18 mouse cellular contexts compared by ENCODE assay signal in genomic region chr17:7876541-7876940, GRCm38 (mm10). TPM values are rescaled to one million over a fixed set of nuclear protein-coding genes. Genes with fewer than 3 reads are reported as not detected.
DNase-seq lines count a peak whose midpoint lies in the region; ATAC-seq and TF ChIP-seq lines count a peak whose summit lies in the region.
"Had no signal": no experiment of that assay in that cellular context is flagged by ENCODE, and none has a peak within 500 bp of the region (broad histone marks: within the 10 kb centered on the region; RNA-seq: fewer than 3 reads in every experiment).

No protein-coding gene starts in this region.

- TF ChIP-seq CTCF in bone marrow, adult 2 months (IDR thresholded peaks at IDR 0.05; ENCODE audit: control insufficient read depth, insufficient read depth, low read length) = no peak

- H3K36me3 ChIP-seq in kidney, embryonic 14.5 days (ENCODE audit: control insufficient read depth, insufficient read depth, low read length) = no peaks in the 10 kb centered on the region
- H3K36me3 ChIP-seq: forebrain, embryonic 15.5 days; heart, embryonic 15.5 days; hindbrain, embryonic 10.5 days had no signal

- H3K4me3 ChIP-seq in kidney, embryonic 14.5 days (ENCODE audit: low read length) = no peak overlapping the region
- no peak overlapping the region for H3K4me3 ChIP-seq in bone marrow, adult 2 months (replicated peaks; ENCODE audit: control insufficient read depth, low read depth, low read length)
- H3K4me3 ChIP-seq: forebrain, embryonic 15.5 days; heart, adult 2 months; heart, embryonic 15.5 days; hindbrain, embryonic 10.5 days had no signal

- no peak overlapping the region for H3K27ac ChIP-seq in kidney, embryonic 14.5 days (ENCODE audit: low read depth, low read length)
- peak overlapping the region; percentile 37 for H3K27ac ChIP-seq in bone marrow, adult 2 months (ENCODE audit: control insufficient read depth, insufficient read depth, low read depth, low read length, poor library complexity)
- H3K27ac ChIP-seq: forebrain, embryonic 15.5 days; heart, adult 2 months; heart, embryonic 15.5 days; hindbrain, embryonic 10.5 days; hindbrain, embryonic 14.5 days had no signal

- ATAC-seq in kidney, embryonic 14.5 days (ENCODE audit: low FRiP score, low TSS enrichment) = no peak
- ATAC-seq: activated CD4-positive, CD25-positive, alpha-beta regulatory T cell, adult 4 months; forebrain, embryonic 15.5 days; Patski had no signal

- no peaks in the 10 kb centered on the region for H3K27me3 ChIP-seq in kidney, embryonic 14.5 days (ENCODE audit: control insufficient read depth, insufficient read depth, low read length)
- H3K27me3 ChIP-seq: forebrain, embryonic 15.5 days; heart, embryonic 15.5 days; Patski had no signal

- TF ChIP-seq POLR2A in bone marrow, adult 2 months (IDR thresholded peaks at IDR 0.05; ENCODE audit: borderline replicate concordance, control insufficient read depth, low read depth, low read length) = no peak

- no peak overlapping the region for H3K9ac ChIP-seq in kidney, embryonic 14.5 days (ENCODE audit: low read depth, low read length)
- H3K9ac ChIP-seq: forebrain, embryonic 15.5 days; heart, embryonic 15.5 days; hindbrain, embryonic 14.5 days had no signal

- DNase-seq in kidney, adult 8-10 months = no peak
- DNase-seq in CD4-positive helper T cell, adult 2 months (ENCODE audit: low read depth, low spot score) = peak; percentile 61
- DNase-seq in naive thymus-derived CD4-positive, alpha-beta T cell, adult 2 months (ENCODE audit: low read depth) = peak; percentile 30
- DNase-seq in heart, adult 18-20 months = no peak
- DNase-seq: cerebellum, adult 18-20 months; cerebellum, adult 9-11 months; cerebellum, postnatal 36 days; heart, adult 2 months; heart, postnatal 14 days had no signal

- no peaks in the 10 kb centered on the region for H3K9me3 ChIP-seq in kidney, embryonic 14.5 days (ENCODE audit: control insufficient read depth, low read length)
- H3K9me3 ChIP-seq: forebrain, embryonic 15.5 days; heart, embryonic 15.5 days; hindbrain, embryonic 10.5 days had no signal

- WGBS in kidney, embryonic 14.5 days = 80% methylated on average over 13 of the region's 13 CpGs
- 72% methylated on average over 13 of the region's 13 CpGs for WGBS in bone marrow, adult 2 months

- peaks cover 12% of the 10 kb centered on the region; the same call in 1 of the 2 replicates for H3K4me1 ChIP-seq in kidney, embryonic 14.5 days (ENCODE audit: control insufficient read depth, insufficient read depth, low read length)
- peaks cover 8% of the 10 kb centered on the region; the same call in 1 of the 2 replicates for H3K4me1 ChIP-seq in bone marrow, adult 2 months (ENCODE audit: control insufficient read depth, insufficient read depth, low read length)
- H3K4me1 ChIP-seq: forebrain, embryonic 15.5 days had no signal

- H3K4me2 ChIP-seq in kidney, embryonic 14.5 days (replicated peaks; ENCODE audit: low read depth, low read length) = peak overlapping the region; percentile 15; the same call in 1 of the 2 replicates
- H3K4me2 ChIP-seq: forebrain, embryonic 15.5 days; heart, embryonic 11.5 days; heart, embryonic 15.5 days had no signal

RNA-seq across cellular contexts. Expression of gene Tagap, which starts 49.3 kb away (rescaled TPM):
- 0.66 and 0.93 TPM in 2 replicates for polyA plus RNA-seq in kidney, embryonic 14.5 days (2014; fragmentation: Nextera tagmentation; extraction: Ambion mirVana)
- polyA plus RNA-seq in bone marrow, adult 2 months (2011; ENCODE audit: insufficient read depth, insufficient read length, low replicate concordance, missing spikeins) = 3.6 and 8.7 TPM in 2 replicates
- total RNA-seq in heart, adult 18-20 months (2021) = 1 to 10 TPM; 2.7 to 3.0 TPM

RNA-seq across cellular contexts. Expression of gene Fndc1, which starts 49.4 kb away (rescaled TPM):
- polyA plus RNA-seq in kidney, embryonic 14.5 days (2014; fragmentation: Nextera tagmentation; extraction: Ambion mirVana) = 0.11 and 0.24 TPM in 2 replicates
- polyA plus RNA-seq in bone marrow, adult 2 months (2011; ENCODE audit: insufficient read depth, insufficient read length, low replicate concordance, missing spikeins) = 0.25 and 0.38 TPM in 2 replicates
- total RNA-seq in heart, adult 18-20 months (2021) = 10 to 100 TPM; 12.3 to 15.9 TPM

Comparison
In these comparisons a context has a peak if more than half of its experiments do, and no peak if none do; other contexts are left out.
1. DNase-seq: peak in CD4-positive helper T cell, adult 2 months (single experiment) and naive thymus-derived CD4-positive, alpha-beta T cell, adult 2 months (single experiment); none in kidney, adult 8-10 months (0 of 2) and heart, adult 18-20 months (0 of 2).